Mouse (Mus musculus) brain, embryonic 14.5 days (tissue): Measurements from ENCODE around the gene Klra17. TPM values are rescaled to one million over a fixed set of nuclear protein-coding genes. Genes with fewer than 3 reads are reported as not detected.
"Not testable (repeated sequence)": the region's sequence is repeated elsewhere in the genome, so short reads cannot be mapped to it uniquely, and the experiment has no call there.

Source experiments
- DNase-seq: peaks from one replicate; pipeline ENCODE4 v3.0.0-alpha.2; 2011; ENCODE audit warnings: low read depth
- CTCF ChIP-seq: fragments of 200-500 bp; IDR thresholded peaks from 2 replicates; pipeline ENCODE4 v1.5.1; 2012; ENCODE audit warnings: inconsistent platforms, mild to moderate bottlenecking, moderate library complexity, borderline replicate concordance; ENCODE audit not compliant: insufficient read depth, insufficient read length; ENCODE audit errors: extremely low read depth
- POLR2A ChIP-seq: fragments of 200-500 bp; IDR thresholded peaks from 2 replicates; pipeline ENCODE4 v1.6.1; 2012; ENCODE audit warnings: mild to moderate bottlenecking, inconsistent platforms, borderline replicate concordance; ENCODE audit not compliant: poor library complexity, insufficient read depth, insufficient read length, severe bottlenecking; ENCODE audit errors: extremely low read depth
- polyA plus RNA-seq: library from polyadenylated mRNA; depleted of rRNA; stranded (reverse); fragments of >200 nt; gene quantifications from 2 replicates; pipeline ENCODE4 v1.2.3, GENCODE M21; 2012; rRNA removed

The Klra17 gene
- polyA plus RNA-seq: not detected in 2 replicates

GRCm38 (mm10) chr6:129876549-129876948 lies at the start of gene Klra17:
TSS of gene Klra17 (minus strand) at chr6:129876672.
- no peak for DNase-seq
- TF ChIP-seq POLR2A: no peak
- no peak for TF ChIP-seq CTCF

DNA sequence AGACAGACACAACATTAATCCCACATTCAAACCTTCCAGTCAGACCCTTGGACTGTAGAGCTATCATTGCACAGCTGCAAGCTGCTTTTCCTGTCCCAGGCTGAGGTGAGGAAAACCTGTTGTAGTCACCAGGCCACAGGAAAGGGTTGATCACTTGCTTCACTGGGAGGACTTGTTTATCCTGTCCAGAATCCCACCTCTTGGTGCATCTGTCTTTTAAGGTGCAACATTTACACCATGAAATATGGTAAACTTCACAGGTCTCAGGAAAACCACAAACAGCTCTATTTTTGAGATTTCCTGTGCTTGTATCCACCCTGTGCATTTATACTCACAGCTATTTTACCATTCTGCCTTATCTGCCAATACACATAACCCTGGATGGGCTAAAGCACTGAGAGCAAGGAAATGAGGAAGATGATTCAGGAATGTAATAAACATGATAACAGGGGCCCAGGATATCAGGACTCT lies 41.0 kb upstream of the Klra17 start, which contains the start of gene Klra5:
Gene Klra5 (minus strand): TSS at position 175 of the 471 bp plus-strand sequence.
- DNase-seq: not testable (repeated sequence)

DNA sequence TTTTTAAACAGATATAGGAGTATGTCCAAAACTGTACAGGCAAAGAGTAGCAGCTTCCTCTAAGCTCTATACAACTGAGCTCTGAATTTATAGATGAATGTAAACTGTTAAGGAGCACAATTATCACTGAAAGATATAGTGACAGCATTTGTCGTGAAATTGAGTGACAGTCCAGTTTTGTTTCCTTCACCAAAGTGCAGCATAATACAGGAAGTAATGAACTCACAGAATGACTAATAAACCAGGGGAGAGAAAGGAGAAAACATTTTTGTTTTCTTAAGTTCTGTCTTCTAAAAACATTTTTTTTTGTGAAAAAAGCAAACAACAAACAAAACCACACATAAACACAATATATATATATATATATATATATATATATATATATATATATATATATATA lies 40.5 kb upstream of the Klra17 start:
- no peak for DNase-seq
- no peak for TF ChIP-seq CTCF
- no peak for TF ChIP-seq POLR2A

- no peak for DNase-seq
- no peak for TF ChIP-seq POLR2A
- TF ChIP-seq CTCF: no peak
These were observed 6.1 kb upstream of the Klra17 start for GRCm38 (mm10) chr6:129882525-129882924.

GRCm38 (mm10) chr6:129862349-129862748 lies 14.1 kb downstream of the Klra17 start, which contains the start of gene Gm17631:
TSS of gene Gm17631 (plus strand) at chr6:129862649.
- DNase-seq: not testable (repeated sequence)

DNA sequence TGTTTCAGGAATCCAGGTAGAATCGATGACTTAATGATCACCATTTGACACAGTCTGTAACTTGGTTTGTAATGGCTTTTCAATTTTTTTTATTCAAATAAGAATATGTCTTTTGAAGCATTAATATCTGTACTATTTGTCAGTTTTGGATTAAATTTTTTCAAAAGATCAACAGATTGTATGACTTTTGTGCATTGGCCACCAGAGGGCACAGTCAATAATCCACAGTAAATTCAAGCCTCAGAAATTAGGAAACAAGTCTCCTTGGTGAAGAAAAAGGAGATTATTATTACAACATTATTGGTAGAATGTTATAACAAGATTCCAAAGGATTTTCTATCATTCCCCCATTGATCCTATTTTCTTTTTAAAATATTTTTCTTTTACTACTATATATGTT lies 50.9 kb downstream of the Klra17 start:
- TF ChIP-seq POLR2A (no peak), CTCF (no peak)

DNA sequence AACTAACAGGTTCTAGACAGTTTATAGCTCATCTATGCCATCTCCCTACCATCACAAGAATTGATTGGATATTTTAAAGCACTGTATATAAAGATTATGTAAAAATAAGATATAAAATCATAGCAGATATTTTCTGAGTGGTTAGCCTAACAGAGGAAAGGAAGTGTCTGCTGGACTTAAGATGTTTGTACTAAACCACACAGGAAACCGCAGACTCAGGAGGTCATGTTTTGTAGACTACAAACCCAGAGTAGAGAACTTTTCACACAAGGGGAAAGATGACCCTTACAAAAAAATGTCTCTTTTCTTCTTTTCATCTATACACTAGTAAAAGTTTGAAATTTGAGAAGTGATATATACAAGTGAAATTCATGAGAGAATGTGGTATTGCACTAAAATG lies 52.5 kb downstream of the Klra17 start:
- DNase-seq: no peak
- TF ChIP-seq POLR2A: no peak
- TF ChIP-seq CTCF: no peak

More for the DNA sequence above, 50.9 kb downstream of the Klra17 start:
- DNase-seq: no peak

DNA sequence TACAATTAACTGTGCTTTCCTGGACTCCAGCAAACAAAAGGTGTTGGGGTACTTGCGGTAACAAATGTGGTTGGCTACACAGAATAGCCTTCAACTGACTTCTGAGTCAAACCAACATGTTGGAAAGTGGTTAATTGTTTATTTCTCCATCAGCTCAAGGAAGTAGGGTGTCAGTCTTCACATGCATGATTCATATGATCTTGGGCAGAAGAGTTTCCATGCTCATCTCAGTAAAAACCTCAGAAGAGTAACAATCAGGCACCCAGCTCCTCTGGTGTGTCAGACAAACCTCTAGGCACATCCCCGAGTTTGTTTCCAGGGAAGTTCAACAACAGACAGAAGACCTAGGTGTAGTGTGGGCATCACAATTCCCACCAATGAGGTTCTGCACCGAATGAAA lies 58.7 kb downstream of the Klra17 start:
- no peak for DNase-seq
- TF ChIP-seq CTCF (no peak), POLR2A (no peak)

DNA sequence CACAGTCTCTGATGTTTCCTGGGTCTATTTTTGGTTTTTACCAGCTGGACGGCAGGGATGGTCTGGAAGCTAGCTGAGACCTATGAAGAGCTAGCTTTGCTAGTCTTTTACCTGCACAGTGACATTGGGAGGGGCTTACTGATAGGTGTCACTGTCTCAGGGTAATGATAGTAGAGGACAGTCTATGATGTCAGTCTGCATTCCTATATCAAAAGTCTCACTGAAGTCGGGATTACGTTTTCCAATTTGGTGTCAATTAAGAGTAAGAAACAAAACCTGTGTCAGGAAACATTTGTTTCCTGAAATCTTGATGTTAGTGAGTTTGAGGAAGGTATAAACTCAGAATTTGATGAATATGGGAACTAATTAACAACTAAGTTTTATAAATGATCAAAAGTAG lies 92.3 kb downstream of the Klra17 start, which contains the start of gene Gm156:
Gene Gm156 (minus strand): TSS at position 101 of the 400 bp plus-strand sequence.
- DNase-seq: not testable (repeated sequence)

Other genes with a start within 250 kb of the Klra17 start
- not detected in 2 replicates for gene Klrc3, start 233.3 kb downstream of the Klra17 start, polyA plus RNA-seq
- gene Klrc2, start 216.0 kb downstream of the Klra17 start, polyA plus RNA-seq: not detected in 2 replicates
- not detected in 2 replicates for gene Klrc1, start 197.7 kb downstream of the Klra17 start, polyA plus RNA-seq
- gene Klri1, start 159.5 kb downstream of the Klra17 start, polyA plus RNA-seq: not detected in 2 replicates
- not detected in 2 replicates for gene Klri2, start 136.2 kb downstream of the Klra17 start, polyA plus RNA-seq
- gene Gm156, start 92.4 kb downstream of the Klra17 start, polyA plus RNA-seq: not detected in 2 replicates
- not detected in 2 replicates for gene Gm17631, start 14.0 kb downstream of the Klra17 start, polyA plus RNA-seq
- not detected in 2 replicates for gene Klra5, start 41.0 kb upstream of the Klra17 start, polyA plus RNA-seq
- not detected in 2 replicates for gene Klra6, start 150.3 kb upstream of the Klra17 start, polyA plus RNA-seq
- not detected in 2 replicates for gene Klra4, start 190.6 kb upstream of the Klra17 start, polyA plus RNA-seq